Mouse (Mus musculus): ENCODE measurements around the gene Dnajc15.

Gene Dnajc15

DNA sequence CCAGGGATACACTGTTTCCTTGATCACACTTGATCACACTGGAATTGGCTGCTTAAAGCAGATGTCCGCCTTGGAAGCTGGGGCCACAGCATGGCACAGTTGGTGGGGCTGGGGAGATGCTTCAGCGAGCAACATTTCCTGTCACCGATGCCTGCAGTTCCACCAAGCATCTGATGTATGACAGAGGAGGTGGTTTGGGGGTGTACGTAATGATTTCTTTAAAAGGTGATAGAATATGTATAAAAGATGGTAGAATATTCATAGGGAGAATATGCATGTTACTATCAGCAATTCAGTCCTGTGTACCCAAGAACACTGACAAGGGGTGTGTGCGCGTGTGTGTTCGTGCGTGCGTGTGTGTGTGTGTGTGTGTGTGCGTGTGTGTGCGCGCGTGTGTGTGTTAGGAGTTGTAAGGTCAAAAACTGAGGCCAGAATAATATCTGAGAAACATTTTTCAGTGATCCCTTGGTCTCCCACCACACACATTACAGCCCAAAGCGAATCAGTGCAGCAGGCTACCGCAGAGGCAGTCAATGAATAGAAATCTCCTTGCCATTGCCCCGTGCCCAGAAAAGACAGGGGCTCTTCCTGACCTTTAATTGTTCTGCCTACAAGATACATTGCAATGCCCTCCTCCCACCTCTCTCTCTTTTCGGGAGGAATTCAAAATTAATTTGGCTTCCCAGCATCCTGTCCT lies 73.2 kb downstream of the Dnajc15 start:
- DNase-seq (ENCODE audit: low spot score in 2 of 2): no peak

DNA sequence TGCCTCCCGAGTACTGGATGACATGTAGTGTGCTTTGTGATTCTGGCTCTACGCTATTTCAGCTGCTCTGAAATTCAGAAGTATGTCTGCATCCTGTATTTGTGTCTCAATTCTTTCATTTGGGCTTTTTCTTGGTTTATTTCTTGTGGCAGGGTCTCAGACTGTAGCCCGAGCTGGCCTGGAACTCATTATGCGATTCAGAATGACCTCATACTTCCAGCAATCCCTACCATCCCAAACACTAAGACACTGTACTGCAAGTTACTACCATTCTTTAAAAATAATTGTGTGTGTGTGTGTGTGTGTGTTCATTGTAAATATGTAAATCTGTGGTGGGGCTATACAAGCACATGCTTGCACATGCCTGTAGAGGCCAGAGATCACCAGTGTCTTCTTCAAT lies 78.4 kb downstream of the Dnajc15 start:
- no peak for DNase-seq (ENCODE audit: low spot score in 2 of 2)

GRCm38 (mm10) chr14:77795240-77795639 lies 79.7 kb downstream of the Dnajc15 start:
- no peak for DNase-seq (ENCODE audit: low spot score in 2 of 2)

- DNase-seq (ENCODE audit: low spot score in 2 of 2): no peak
Measured at GRCm38 (mm10) chr14:77794285-77794949, 80.5 kb downstream of the Dnajc15 start.

- DNase-seq (ENCODE audit: low spot score in 2 of 2): no peak
Measured at GRCm38 (mm10) chr14:77792998-77793397, 81.9 kb downstream of the Dnajc15 start.

- no peak for DNase-seq (ENCODE audit: low spot score in 2 of 2)
Measured at GRCm38 (mm10) chr14:77783217-77783616, 91.7 kb downstream of the Dnajc15 start.

- DNase-seq (ENCODE audit: low spot score in 2 of 2): no peak
Measured at GRCm38 (mm10) chr14:77777365-77777764, 97.6 kb downstream of the Dnajc15 start.

DNA sequence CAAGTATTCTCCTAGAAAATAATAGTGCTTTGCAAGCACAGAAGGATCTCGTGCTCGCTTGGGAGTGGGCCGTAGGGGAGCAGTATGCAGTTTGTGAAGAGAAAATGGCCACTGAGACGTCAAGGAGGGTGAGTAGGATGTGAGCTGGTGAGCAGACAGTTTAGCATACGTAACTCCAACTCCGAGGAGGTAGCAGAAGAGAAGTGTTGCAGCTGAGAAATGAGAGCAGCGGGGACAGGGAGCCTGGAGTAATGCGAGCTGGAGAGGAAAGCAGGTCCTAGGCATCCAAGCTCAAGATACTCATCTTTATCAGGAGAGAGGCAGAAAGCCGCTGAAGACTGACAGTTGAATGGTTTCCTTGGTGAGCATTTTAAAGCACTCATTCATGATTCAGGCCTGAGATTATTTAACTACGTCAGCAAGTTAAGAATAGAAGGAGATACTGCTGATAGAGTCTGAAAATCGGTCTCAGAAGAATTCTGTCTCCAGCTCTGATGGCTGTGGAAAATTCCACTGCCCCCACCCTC lies 98.9 kb downstream of the Dnajc15 start:
- no peak for DNase-seq (ENCODE audit: low spot score in 2 of 2)

GRCm38 (mm10) chr14:77773331-77773730 lies 101.6 kb downstream of the Dnajc15 start:
- no peak for DNase-seq (ENCODE audit: low spot score in 2 of 2)

DNA sequence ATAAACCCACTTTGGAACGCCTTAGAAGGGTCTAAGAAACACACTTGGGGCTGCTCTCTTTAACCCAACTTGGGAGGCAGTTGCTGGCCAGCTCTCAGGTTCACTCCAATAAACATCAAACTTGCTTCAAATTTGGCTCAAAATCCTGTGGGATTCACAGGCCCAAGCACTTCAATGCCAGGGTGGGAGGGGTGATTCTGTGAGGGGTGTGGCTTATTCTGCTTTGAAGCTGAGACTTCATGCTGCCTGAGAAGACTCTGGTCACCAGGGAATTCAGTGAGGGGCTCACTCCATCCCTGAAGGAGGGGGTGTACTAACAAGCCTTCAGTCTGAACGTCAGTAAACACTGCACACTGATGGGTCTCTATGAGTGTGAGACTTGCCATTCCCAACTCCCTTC lies 103.3 kb downstream of the Dnajc15 start:
- no peak for DNase-seq (ENCODE audit: low spot score in 2 of 2)
